Mouse (Mus musculus) limb, embryonic 13.5 days (tissue): Measurements from ENCODE around the gene 2610042L04Rik. TPM values are rescaled to one million over a fixed set of nuclear protein-coding genes. Genes with fewer than 3 reads are reported as not detected.
"Not testable (repeated sequence)": the region's sequence is repeated elsewhere in the genome, so short reads cannot be mapped to it uniquely, and the experiment has no call there.

Experiments
- ATAC-seq: fragments of 200-750 bp; cut with Nextera tagmentation; 2 replicates; pipeline ENCODE4 v1.8.0; 2017; ENCODE audit warnings: low read depth, moderate number of reproducible peaks, moderate TSS enrichment; ENCODE audit not compliant: low FRiP score
- H3K27ac ChIP-seq: fragments of 300-500 bp; sonication (generic); 2 replicates; pipeline ENCODE4 v1.5.1; 2015; ENCODE audit warnings: inconsistent platforms, mild to moderate bottlenecking, moderate library complexity
- H3K27me3 ChIP-seq: fragments of 300-500 bp; sonication (generic); 2 replicates; pipeline ENCODE4 v1.6.1; 2015; ENCODE audit warnings: mild to moderate bottlenecking, inconsistent platforms
- H3K36me3 ChIP-seq: fragments of 300-500 bp; sonication (generic); 2 replicates; pipeline ENCODE4 v1.6.1; 2015; ENCODE audit warnings: inconsistent platforms, mild to moderate bottlenecking, moderate library complexity
- H3K4me1 ChIP-seq: fragments of 300-500 bp; sonication (generic); 2 replicates; pipeline ENCODE4 v1.6.1; 2015; ENCODE audit warnings: inconsistent platforms
- H3K4me2 ChIP-seq: fragments of 300-500 bp; sonication (generic); replicated peaks from 2 replicates; pipeline ENCODE4 v1.6.1; 2015; ENCODE audit warnings: inconsistent platforms, mild to moderate bottlenecking, moderate library complexity
- H3K4me3 ChIP-seq: fragments of 300-500 bp; sonication (generic); 2 replicates; pipeline ENCODE4 v1.5.1; 2015; ENCODE audit warnings: moderate library complexity, mild to moderate bottlenecking, inconsistent platforms
- H3K9ac ChIP-seq: fragments of 300-500 bp; sonication (generic); 2 replicates; pipeline ENCODE4 v1.6.1; 2015; ENCODE audit warnings: mild to moderate bottlenecking, inconsistent platforms
- H3K9me3 ChIP-seq: fragments of 300-500 bp; sonication (generic); 2 replicates; pipeline ENCODE4 v1.6.1; 2016; ENCODE audit warnings: inconsistent platforms
- WGBS: fragments of 180-500 bp; shearing (Covaris S2); methylation state at CpG from one replicate; pipeline ENCODE4 v1.1.7; 2015; 5-methylcytosine and 5-hydroxymethylcytosine counted together
- polyA plus RNA-seq: library from polyadenylated mRNA; unstranded; fragments of >200 nt; fragmentation: Nextera tagmentation; extraction: Ambion mirVana; gene quantifications from 2 replicates; pipeline ENCODE4 v1.2.1, GENCODE M21; 2015

2610042L04Rik gene
- 0.15 and 0.38 TPM in 2 replicates for polyA plus RNA-seq

GRCm38 (mm10) chr14:4334476-4335080, at the start of gene 2610042L04Rik:
Gene 2610042L04Rik, plus strand, starts transcription at chr14:4334763.
- Histone ChIP-seq H3K9ac (peak within 1 kb of the TSS; percentile 35), H3K4me3 (peak within 1 kb of the TSS; percentile 42), H3K4me2 (peak within 1 kb of the TSS; percentile 71)
- not testable (repeated sequence) for H3K9me3 ChIP-seq, H3K27ac ChIP-seq, H3K4me1 ChIP-seq, H3K27me3 ChIP-seq, ATAC-seq, H3K36me3 ChIP-seq
- 3% methylated on average over 30 of the region's 48 CpGs for WGBS

GRCm38 (mm10) chr14:4316983-4317382, 17.6 kb upstream of the 2610042L04Rik start, which contains the start of gene Gm3149:
Gene Gm3149, plus strand, starts transcription at chr14:4317283.
- not testable (repeated sequence) for H3K27me3 ChIP-seq, H3K4me1 ChIP-seq, H3K27ac ChIP-seq, H3K9me3 ChIP-seq, H3K9ac ChIP-seq, ATAC-seq, H3K4me2 ChIP-seq, H3K4me3 ChIP-seq, H3K36me3 ChIP-seq
- WGBS, result no CpG with 5 or more reads among the region's 1 CpGs

GRCm38 (mm10) chr14:4335506-4335905, 943 bp downstream of the 2610042L04Rik start:
- not testable (repeated sequence) for H3K4me1 ChIP-seq, H3K36me3 ChIP-seq, H3K27me3 ChIP-seq, H3K27ac ChIP-seq, H3K4me2 ChIP-seq, H3K4me3 ChIP-seq, ATAC-seq, H3K9ac ChIP-seq, H3K9me3 ChIP-seq
- WGBS, result 8% methylated on average over 8 of the region's 8 CpGs

- H3K4me3 ChIP-seq, H3K27me3 ChIP-seq, ATAC-seq, H3K4me1 ChIP-seq, H3K36me3 ChIP-seq, H3K27ac ChIP-seq, H3K4me2 ChIP-seq, H3K9me3 ChIP-seq, H3K9ac ChIP-seq: not testable (repeated sequence)
- 86% methylated on average over 3 of the region's 3 CpGs for WGBS
These were observed 34.4 kb downstream of the 2610042L04Rik start for GRCm38 (mm10) chr14:4368991-4369390.

- not testable (repeated sequence) for H3K9me3 ChIP-seq, H3K4me3 ChIP-seq, H3K4me1 ChIP-seq, ATAC-seq, H3K27me3 ChIP-seq, H3K36me3 ChIP-seq, H3K27ac ChIP-seq, H3K4me2 ChIP-seq, H3K9ac ChIP-seq
- WGBS, result 78% methylated on average over 3 of the region's 3 CpGs
These were observed 35.1 kb downstream of the 2610042L04Rik start for GRCm38 (mm10) chr14:4369691-4370090.

GRCm38 (mm10) chr14:4377871-4378270, 43.3 kb downstream of the 2610042L04Rik start:
- not testable (repeated sequence) for H3K4me1 ChIP-seq, H3K4me2 ChIP-seq, H3K9me3 ChIP-seq, H3K4me3 ChIP-seq, H3K36me3 ChIP-seq, H3K27ac ChIP-seq, H3K27me3 ChIP-seq, ATAC-seq, H3K9ac ChIP-seq

GRCm38 (mm10) chr14:4385606-4386005, 51.0 kb downstream of the 2610042L04Rik start:
- H3K9me3 ChIP-seq, H3K9ac ChIP-seq, H3K4me2 ChIP-seq, H3K4me3 ChIP-seq, H3K27ac ChIP-seq, ATAC-seq, H3K27me3 ChIP-seq, H3K36me3 ChIP-seq, H3K4me1 ChIP-seq: not testable (repeated sequence)

- not testable (repeated sequence) for H3K4me3 ChIP-seq, H3K36me3 ChIP-seq, H3K27me3 ChIP-seq, H3K4me1 ChIP-seq, H3K27ac ChIP-seq, ATAC-seq, H3K9me3 ChIP-seq, H3K4me2 ChIP-seq, H3K9ac ChIP-seq
- 92% methylated on average over 4 of the region's 6 CpGs for WGBS
These were observed 58.4 kb downstream of the 2610042L04Rik start for GRCm38 (mm10) chr14:4392841-4393530.

GRCm38 (mm10) chr14:4397226-4397625, 62.7 kb downstream of the 2610042L04Rik start, which contains the start of gene Gm3159:
Gene Gm3159, plus strand, starts transcription at chr14:4397526.
- H3K27me3 ChIP-seq, H3K9ac ChIP-seq, H3K4me3 ChIP-seq, ATAC-seq, H3K36me3 ChIP-seq, H3K4me2 ChIP-seq, H3K9me3 ChIP-seq, H3K27ac ChIP-seq, H3K4me1 ChIP-seq: not testable (repeated sequence)
- WGBS, result 64% methylated on average over 3 of the region's 3 CpGs

GRCm38 (mm10) chr14:4398624-4399023, 64.1 kb downstream of the 2610042L04Rik start:
- H3K27me3 ChIP-seq, ATAC-seq, H3K4me3 ChIP-seq, H3K36me3 ChIP-seq, H3K27ac ChIP-seq, H3K4me2 ChIP-seq, H3K9ac ChIP-seq, H3K9me3 ChIP-seq, H3K4me1 ChIP-seq: not testable (repeated sequence)

- H3K27me3 ChIP-seq, H3K27ac ChIP-seq, H3K9me3 ChIP-seq, H3K4me1 ChIP-seq, H3K4me2 ChIP-seq, H3K4me3 ChIP-seq, ATAC-seq, H3K9ac ChIP-seq, H3K36me3 ChIP-seq: not testable (repeated sequence)
- 88% methylated on average over 5 of the region's 5 CpGs for WGBS
These were observed 65.7 kb downstream of the 2610042L04Rik start for GRCm38 (mm10) chr14:4400115-4400789.

- not testable (repeated sequence) for H3K9me3 ChIP-seq, ATAC-seq, H3K4me2 ChIP-seq, H3K27me3 ChIP-seq, H3K4me3 ChIP-seq, H3K27ac ChIP-seq, H3K36me3 ChIP-seq, H3K9ac ChIP-seq, H3K4me1 ChIP-seq
- 71% methylated on average over 5 of the region's 5 CpGs for WGBS
These were observed 66.7 kb downstream of the 2610042L04Rik start for GRCm38 (mm10) chr14:4401245-4401644.
